Comparison of ENCODE assay signal across 40 mouse cellular contexts in genomic region chr1:174051515-174051914, GRCm38 (mm10). TPM values are rescaled to one million over a fixed set of nuclear protein-coding genes. Genes with fewer than 3 reads are reported as not detected.
"Had no signal": no experiment of that assay in that cellular context is flagged by ENCODE, and none has a peak within 500 bp of the region (broad histone marks: within the 10 kb centered on the region; RNA-seq: fewer than 3 reads in every experiment).

No protein-coding gene starts in this region.

- H3K9me3 ChIP-seq: heart, embryonic 10.5 days; heart, embryonic 12.5 days; hindbrain, embryonic 13.5 days; hindbrain, embryonic 15.5 days; kidney, embryonic 15.5 days; limb, embryonic 13.5 days; limb, embryonic 15.5 days; liver, embryonic 13.5 days had no signal

- H3K27me3 ChIP-seq: heart, embryonic 12.5 days; hindbrain, embryonic 13.5 days; hindbrain, embryonic 15.5 days; kidney, embryonic 15.5 days; limb, embryonic 13.5 days; limb, embryonic 15.5 days; liver, embryonic 13.5 days had no signal

- H3K4me3 ChIP-seq: heart, embryonic 10.5 days; heart, embryonic 12.5 days; hindbrain, embryonic 13.5 days; hindbrain, embryonic 15.5 days; kidney, embryonic 15.5 days; limb, embryonic 13.5 days; limb, embryonic 15.5 days; liver, embryonic 13.5 days had no signal

- H3K4me2 ChIP-seq: heart, embryonic 12.5 days; hindbrain, embryonic 13.5 days; hindbrain, embryonic 15.5 days; kidney, embryonic 15.5 days; limb, embryonic 13.5 days; limb, embryonic 15.5 days; liver, embryonic 11.5 days; liver, embryonic 13.5 days had no signal

- ATAC-seq: forebrain, postnatal 0 days; hindbrain, postnatal 0 days; intestine, embryonic 16.5 days had no signal

- H3K9ac ChIP-seq: forebrain, postnatal 0 days; heart, embryonic 12.5 days; hindbrain, embryonic 13.5 days; hindbrain, embryonic 15.5 days; kidney, embryonic 15.5 days; limb, embryonic 13.5 days; limb, embryonic 15.5 days; liver, embryonic 13.5 days had no signal

- H3K27ac ChIP-seq: heart, embryonic 10.5 days; hindbrain, embryonic 13.5 days; hindbrain, embryonic 15.5 days; hindbrain, postnatal 0 days; kidney, embryonic 15.5 days; kidney, postnatal 0 days; limb, embryonic 13.5 days; limb, embryonic 15.5 days; liver, embryonic 13.5 days had no signal

- DNase-seq: forebrain, postnatal 0 days; gastrocnemius, postnatal 14 days; heart, postnatal 10 days; kidney, adult 11 months; kidney, adult 2 months; kidney, adult 9 months; kidney, postnatal 14 days; kidney, postnatal 36 days; layer of hippocampus, adult 9-11 months; layer of hippocampus, postnatal 36 days; left cerebral cortex, postnatal 4 days; liver, embryonic 13.5 days had no signal

- H3K36me3 ChIP-seq: heart, embryonic 10.5 days; heart, embryonic 12.5 days; hindbrain, embryonic 13.5 days; hindbrain, embryonic 15.5 days; kidney, embryonic 15.5 days; limb, embryonic 13.5 days; limb, embryonic 15.5 days; liver, embryonic 13.5 days had no signal

- H3K4me1 ChIP-seq: heart, embryonic 10.5 days; heart, embryonic 12.5 days; hindbrain, embryonic 13.5 days; hindbrain, embryonic 15.5 days; kidney, embryonic 15.5 days; limb, embryonic 13.5 days; limb, embryonic 15.5 days; liver, embryonic 13.5 days had no signal

RNA-seq across cellular contexts. Expression of gene Olfr432, which starts 2.5 kb away (rescaled TPM):
- total RNA-seq: forebrain, postnatal 0 days; gastrocnemius, postnatal 14 days; gastrocnemius, postnatal 36 days; heart, postnatal 10 days; heart, postnatal 25 days; hematopoietic stem cell, adult 5-6 weeks; hindbrain, postnatal 0 days; layer of hippocampus, adult 18-20 months; layer of hippocampus, adult 8-10 months; layer of hippocampus, postnatal 14 days; layer of hippocampus, postnatal 36 days; left cerebral cortex, adult 18-20 months; left cerebral cortex, adult 8-10 months; left cerebral cortex, postnatal 10 days; left cerebral cortex, postnatal 25 days; left cerebral cortex, postnatal 4 days had no signal
- polyA plus RNA-seq: forebrain, postnatal 0 days; heart, embryonic 10.5 days; heart, embryonic 12.5 days; heart, embryonic 14.5 days; heart, embryonic 16.5 days; hindbrain, embryonic 11.5 days; hindbrain, embryonic 13.5 days; hindbrain, embryonic 15.5 days; hindbrain, postnatal 0 days; intestine, embryonic 14.5 days; intestine, embryonic 16.5 days; kidney, adult 2 months; kidney, embryonic 15.5 days; kidney, postnatal 0 days; large intestine, adult 2 months; limb, embryonic 11.5 days; limb, embryonic 13.5 days; limb, embryonic 15.5 days; liver, embryonic 11.5 days; liver, embryonic 13.5 days had no signal

RNA-seq across cellular contexts. Expression of gene Olfr433, which starts 11.0 kb away (rescaled TPM):
- total RNA-seq: forebrain, postnatal 0 days; gastrocnemius, postnatal 14 days; gastrocnemius, postnatal 36 days; heart, postnatal 10 days; heart, postnatal 25 days; hematopoietic stem cell, adult 5-6 weeks; hindbrain, postnatal 0 days; layer of hippocampus, adult 18-20 months; layer of hippocampus, adult 8-10 months; layer of hippocampus, postnatal 14 days; layer of hippocampus, postnatal 36 days; left cerebral cortex, adult 18-20 months; left cerebral cortex, adult 8-10 months; left cerebral cortex, postnatal 10 days; left cerebral cortex, postnatal 25 days; left cerebral cortex, postnatal 4 days had no signal
- polyA plus RNA-seq: forebrain, postnatal 0 days; heart, embryonic 14.5 days; heart, embryonic 16.5 days; hindbrain, embryonic 11.5 days; hindbrain, embryonic 13.5 days; hindbrain, embryonic 15.5 days; hindbrain, postnatal 0 days; intestine, embryonic 16.5 days; kidney, embryonic 15.5 days; kidney, postnatal 0 days; limb, embryonic 11.5 days had no signal

RNA-seq across cellular contexts. Expression of gene Olfr430, which starts 14.9 kb away (rescaled TPM):
- total RNA-seq: forebrain, postnatal 0 days; gastrocnemius, postnatal 14 days; gastrocnemius, postnatal 36 days; heart, postnatal 10 days; heart, postnatal 25 days; hematopoietic stem cell, adult 5-6 weeks; hindbrain, postnatal 0 days; layer of hippocampus, adult 18-20 months; layer of hippocampus, adult 8-10 months; layer of hippocampus, postnatal 14 days; layer of hippocampus, postnatal 36 days; left cerebral cortex, adult 18-20 months; left cerebral cortex, adult 8-10 months; left cerebral cortex, postnatal 10 days; left cerebral cortex, postnatal 25 days; left cerebral cortex, postnatal 4 days had no signal
- polyA plus RNA-seq: forebrain, postnatal 0 days; gonadal fat pad, adult 2 months; heart, embryonic 10.5 days; heart, embryonic 12.5 days; heart, embryonic 14.5 days; heart, embryonic 16.5 days; hindbrain, embryonic 11.5 days; hindbrain, embryonic 13.5 days; hindbrain, embryonic 15.5 days; hindbrain, postnatal 0 days; intestine, embryonic 14.5 days; intestine, embryonic 16.5 days; kidney, adult 2 months; kidney, embryonic 15.5 days; kidney, postnatal 0 days; large intestine, adult 2 months; limb, embryonic 11.5 days; limb, embryonic 13.5 days; limb, embryonic 15.5 days; liver, embryonic 11.5 days; liver, embryonic 13.5 days had no signal

RNA-seq across cellular contexts. Expression of gene Ifi205, which starts 19.9 kb away (rescaled TPM):
- total RNA-seq: forebrain, postnatal 0 days; hindbrain, postnatal 0 days; layer of hippocampus, adult 18-20 months; layer of hippocampus, adult 8-10 months; layer of hippocampus, postnatal 36 days; left cerebral cortex, adult 18-20 months; left cerebral cortex, adult 8-10 months; left cerebral cortex, postnatal 10 days; left cerebral cortex, postnatal 25 days; left cerebral cortex, postnatal 4 days had no signal
- polyA plus RNA-seq: forebrain, postnatal 0 days; hindbrain, embryonic 11.5 days; hindbrain, embryonic 15.5 days; hindbrain, postnatal 0 days; kidney, embryonic 15.5 days; limb, embryonic 11.5 days had no signal

RNA-seq across cellular contexts. Expression of gene Olfr429, which starts 32.6 kb away (rescaled TPM):
- total RNA-seq: forebrain, postnatal 0 days; gastrocnemius, postnatal 14 days; gastrocnemius, postnatal 36 days; heart, postnatal 10 days; heart, postnatal 25 days; hematopoietic stem cell, adult 5-6 weeks; hindbrain, postnatal 0 days; layer of hippocampus, adult 18-20 months; layer of hippocampus, adult 8-10 months; layer of hippocampus, postnatal 14 days; layer of hippocampus, postnatal 36 days; left cerebral cortex, adult 18-20 months; left cerebral cortex, adult 8-10 months; left cerebral cortex, postnatal 10 days; left cerebral cortex, postnatal 25 days; left cerebral cortex, postnatal 4 days had no signal
- polyA plus RNA-seq: forebrain, postnatal 0 days; gonadal fat pad, adult 2 months; heart, embryonic 10.5 days; heart, embryonic 12.5 days; heart, embryonic 14.5 days; heart, embryonic 16.5 days; hindbrain, embryonic 11.5 days; hindbrain, embryonic 13.5 days; hindbrain, embryonic 15.5 days; hindbrain, postnatal 0 days; intestine, embryonic 14.5 days; intestine, embryonic 16.5 days; kidney, adult 2 months; kidney, embryonic 15.5 days; kidney, postnatal 0 days; large intestine, adult 2 months; limb, embryonic 11.5 days; limb, embryonic 13.5 days; limb, embryonic 15.5 days; liver, embryonic 11.5 days; liver, embryonic 13.5 days had no signal
